Mouse (Mus musculus) layer of hippocampus, adult 8-10 months (tissue): ENCODE measurements around the gene Syne3. TPM values are rescaled to one million over a fixed set of nuclear protein-coding genes. Genes with fewer than 3 reads are reported as not detected.

ENCODE experiments used
- DNase-seq, 2 experiments: peaks; one replicate each; pipeline ENCODE4 v3.0.0; 2022; ENCODE audit warnings: low spot score in 2 of 2
- total RNA-seq, 4 experiments: library from RNA; stranded (reverse); gene quantifications; 2 replicates each; pipeline ENCODE4 v1.2.4; 2022

Gene Syne3
- 1 to 10 TPM; 1.6 to 3.6 (median 2.1) TPM for total RNA-seq

GRCm38 (mm10) chr12:105009370-105010212 lies at the start of gene Syne3:
Gene Syne3, minus strand, starts transcription at chr12:105009809.
- DNase-seq, result peak in 1 of 2 experiments; percentile 56

GRCm38 (mm10) chr12:105055308-105055707 lies 45.7 kb upstream of the Syne3 start:
- DNase-seq, result no peak

- no peak for DNase-seq
Observed at GRCm38 (mm10) chr12:105054041-105054440, 44.4 kb upstream of the Syne3 start.

GRCm38 (mm10) chr12:105050898-105051297 lies 41.3 kb upstream of the Syne3 start:
- DNase-seq, result peak in 1 of 2 experiments; percentile 74

- DNase-seq, result no peak
Observed at GRCm38 (mm10) chr12:105049813-105050212, 40.2 kb upstream of the Syne3 start.

GRCm38 (mm10) chr12:105048301-105048863 lies 38.8 kb upstream of the Syne3 start:
- DNase-seq, result no peak

GRCm38 (mm10) chr12:105044775-105045174 lies 35.2 kb upstream of the Syne3 start:
- no peak for DNase-seq

- DNase-seq, result no peak
Observed at GRCm38 (mm10) chr12:105043081-105043480, 33.5 kb upstream of the Syne3 start.

- DNase-seq, result no peak
Observed at GRCm38 (mm10) chr12:105040950-105041349, 31.3 kb upstream of the Syne3 start.

GRCm38 (mm10) chr12:105039578-105040289 lies 30.1 kb upstream of the Syne3 start:
- no peak for DNase-seq

GRCm38 (mm10) chr12:105038918-105039317 lies 29.3 kb upstream of the Syne3 start:
- DNase-seq, result no peak

- DNase-seq, result no peak
Observed at GRCm38 (mm10) chr12:105038211-105038610, 28.6 kb upstream of the Syne3 start.

GRCm38 (mm10) chr12:105034130-105034769 lies 24.6 kb upstream of the Syne3 start:
- DNase-seq, result no peak

GRCm38 (mm10) chr12:105032832-105033775 lies 23.5 kb upstream of the Syne3 start:
- no peak for DNase-seq

GRCm38 (mm10) chr12:105032147-105032831 lies 22.7 kb upstream of the Syne3 start, which contains the start of gene Glrx5:
Gene Glrx5, plus strand, starts transcription at chr12:105032688.
- DNase-seq, result peak; percentile 100

GRCm38 (mm10) chr12:105031081-105032058 lies 21.8 kb upstream of the Syne3 start:
- DNase-seq, result no peak

GRCm38 (mm10) chr12:105029890-105030289 lies 20.3 kb upstream of the Syne3 start:
- no peak for DNase-seq

- peak in 1 of 2 experiments; percentile 71 for DNase-seq
Observed at GRCm38 (mm10) chr12:105027323-105027991, 17.8 kb upstream of the Syne3 start.
